Mouse (Mus musculus) heart, postnatal 0 days (tissue): ENCODE results near the gene Ffar1. TPM values are rescaled to one million over a fixed set of nuclear protein-coding genes. Genes with fewer than 3 reads are reported as not detected.
A peak's percentile ranks its signal among the peaks of the same experiment; 100 is the strongest.

Experiments used
- ATAC-seq: fragments of 200-750 bp; cut with Nextera tagmentation; 2 replicates; pipeline ENCODE4 v1.8.0; 2017; ENCODE audit warnings: low read depth, moderate number of reproducible peaks, moderate library complexity; ENCODE audit not compliant: insufficient read depth
- DNase-seq: peaks from one replicate; pipeline ENCODE4 v3.0.0-alpha.2; 2016; ENCODE audit warnings: low spot score
- H3K27ac ChIP-seq: fragments of 300-500 bp; sonication (generic); 2 replicates; pipeline ENCODE4 v1.5.1; 2014; ENCODE audit warnings: low read depth, mild to moderate bottlenecking
- H3K27me3 ChIP-seq: fragments of 300-500 bp; sonication (generic); 2 replicates; pipeline ENCODE4 v1.6.1; 2014; ENCODE audit warnings: low read length, mixed read lengths; ENCODE audit not compliant: control insufficient read depth, insufficient read depth
- H3K36me3 ChIP-seq: fragments of 300-500 bp; sonication (generic); replicated peaks from 2 replicates; pipeline ENCODE4 v1.6.1; 2014; ENCODE audit warnings: low read length, mixed read lengths; ENCODE audit not compliant: control insufficient read depth, insufficient read depth
- H3K4me1 ChIP-seq: fragments of 300-500 bp; sonication (generic); 2 replicates; pipeline ENCODE4 v1.6.1; 2014; ENCODE audit warnings: antibody characterized with exemption; ENCODE audit not compliant: control insufficient read depth, insufficient read depth
- H3K4me2 ChIP-seq: fragments of 300-500 bp; sonication (generic); 2 replicates; pipeline ENCODE4 v1.6.1; 2014; ENCODE audit warnings: low read depth, mild to moderate bottlenecking, low read length, moderate library complexity
- H3K4me3 ChIP-seq: fragments of 300-500 bp; sonication (generic); 2 replicates; pipeline ENCODE4 v1.5.1; 2014; ENCODE audit warnings: low read depth, low read length
- H3K9ac ChIP-seq: fragments of 300-500 bp; sonication (generic); replicated peaks from 2 replicates; pipeline ENCODE4 v1.6.1; 2014; ENCODE audit warnings: low read depth, low read length, mixed read lengths
- H3K9me3 ChIP-seq: fragments of 300-500 bp; sonication (generic); replicated peaks from 2 replicates; pipeline ENCODE4 v1.6.1; 2016; ENCODE audit warnings: low read length; ENCODE audit not compliant: control insufficient read depth
- CTCF ChIP-seq: IDR thresholded peaks from 2 replicates; pipeline ENCODE4 v1.5.1; 2016; ENCODE audit warnings: antibody characterized with exemption, control low read depth, low read depth
- EP300 ChIP-seq: IDR thresholded peaks from 2 replicates; pipeline ENCODE4 v1.6.1; 2016; ENCODE audit warnings: antibody characterized with exemption, low read depth
- WGBS: fragments of 180-500 bp; shearing (Covaris S2); extraction: QIAGEN DNeasy Blood & Tissue Kit; methylation state at CpG from one replicate; pipeline ENCODE4 v1.1.7; 2014; 5-methylcytosine and 5-hydroxymethylcytosine counted together
- polyA plus RNA-seq: library from polyadenylated mRNA; unstranded; fragments of >200 nt; fragmentation: Nextera tagmentation; extraction: Ambion mirVana; gene quantifications from 2 replicates; pipeline ENCODE4 v1.2.1, GENCODE M21; 2015
- total RNA-seq: library from RNA; depleted of rRNA; stranded (reverse); fragments of >200 nt; gene quantifications from 2 replicates; pipeline ENCODE4 v1.2.3, GENCODE M21; 2014; ENCODE audit warnings: low replicate concordance; rRNA removed

Ffar1 gene
- not detected in 2 replicates for total RNA-seq
- polyA plus RNA-seq: not detected in 2 replicates

DNA sequence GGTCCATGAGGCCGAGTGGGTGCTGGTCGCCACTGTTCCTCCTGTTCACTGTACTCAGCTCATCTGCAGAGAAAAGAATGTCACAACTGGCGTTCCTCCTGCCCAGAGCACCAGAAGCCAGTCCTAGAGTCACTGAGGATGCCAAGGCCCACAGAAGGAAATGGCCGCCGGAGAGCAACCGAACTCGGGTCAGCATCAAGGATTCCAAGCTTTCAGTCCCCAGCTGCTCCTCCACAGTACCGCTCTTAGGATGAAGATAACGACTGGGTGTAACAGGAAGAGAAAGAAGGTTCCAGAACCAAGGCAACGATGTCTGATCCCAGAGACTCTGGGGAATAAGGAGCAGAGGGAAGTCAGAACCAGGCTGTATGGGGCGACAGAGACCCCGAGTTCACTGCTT lies at the start of gene Ffar1:
Gene Ffar1 (minus strand): TSS at position 101 of the 400 bp plus-strand sequence.
- Histone ChIP-seq H3K4me1 (peaks cover 4% of the 10 kb centered on the region; the same call in 1 of the 2 replicates), H3K9me3 (no peaks in the 10 kb centered on the region), H3K4me2 (no peak within 1 kb of the TSS), H3K27me3 (peaks cover 6% of the 10 kb centered on the region; the same call in 1 of the 2 replicates), H3K27ac (no peak within 1 kb of the TSS), H3K9ac (no peak within 1 kb of the TSS), H3K36me3 (no peaks in the 10 kb centered on the region), H3K4me3 (no peak within 1 kb of the TSS)
- DNase-seq (no peak), ATAC-seq (no peak)
- WGBS: 73% methylated on average over 12 of the region's 12 CpGs
- no peak for TF ChIP-seq EP300
- TF ChIP-seq CTCF: no peak

DNA sequence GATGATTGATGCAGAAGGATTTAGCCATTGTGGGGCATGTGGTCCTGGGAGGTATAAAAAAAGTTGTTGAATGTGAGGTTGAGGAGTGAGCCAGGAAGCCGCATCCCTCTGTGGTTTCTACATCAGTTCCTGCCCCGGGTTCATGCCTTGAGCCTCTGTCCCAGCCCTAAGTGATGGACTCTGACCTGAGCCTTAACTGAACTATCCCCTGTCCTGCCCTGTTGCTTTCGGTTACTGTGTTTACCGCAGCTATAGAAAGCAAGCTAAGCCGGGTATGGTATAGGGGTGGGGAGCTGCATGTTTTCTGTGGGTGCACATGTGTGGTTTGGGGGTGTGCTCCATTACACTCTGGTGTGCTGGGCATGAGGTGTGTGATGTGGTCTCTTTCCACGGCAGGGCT lies 48.4 kb upstream of the Ffar1 start:
- Histone ChIP-seq H3K4me1 (0 out of 2 replicates have a peak, but pooled peaks cover 5% of the 10 kb centered on the region), H3K4me3 (no peak overlapping the region), H3K36me3 (no peaks in the 10 kb centered on the region), H3K9me3 (no peaks in the 10 kb centered on the region), H3K9ac (no peak overlapping the region), H3K27ac (no peak overlapping the region), H3K4me2 (no peak overlapping the region), H3K27me3 (peaks cover 15% of the 10 kb centered on the region; the same call in 1 of the 2 replicates)
- WGBS: 64% methylated on average over 6 of the region's 6 CpGs
- no peak for TF ChIP-seq CTCF
- ATAC-seq (no peak), DNase-seq (no peak)

DNA sequence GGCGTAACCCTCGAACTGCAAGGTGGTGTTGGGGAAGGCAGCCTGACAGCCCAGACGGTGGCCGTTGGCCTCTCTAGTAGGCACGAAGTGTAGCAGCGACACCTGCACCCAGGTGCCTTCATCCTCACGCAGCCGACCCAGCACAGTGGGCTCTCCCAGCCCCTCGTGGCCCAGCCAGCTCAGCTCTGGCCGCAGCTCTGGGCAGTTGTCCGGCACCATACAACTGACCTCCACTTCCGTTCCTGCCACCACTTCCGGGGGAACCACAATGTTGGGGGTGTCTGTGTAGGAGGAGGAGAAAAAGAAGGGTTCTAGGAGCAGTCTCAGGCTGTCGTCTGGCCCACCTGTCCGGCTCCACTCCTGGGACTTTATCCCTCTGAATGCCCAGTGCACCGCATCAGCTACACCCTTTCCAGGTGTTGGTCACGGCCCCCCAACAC lies 47.6 kb upstream of the Ffar1 start:
- 0 out of 2 replicates have a peak, but pooled peaks cover 5% of the 10 kb centered on the region for H3K4me1 ChIP-seq
- peak overlapping the region; percentile 34 for H3K4me2 ChIP-seq
- no peak for ATAC-seq
- no peak overlapping the region for H3K9ac ChIP-seq
- DNase-seq: no peak
- 28% methylated on average over 17 of the region's 17 CpGs for WGBS
- no peaks in the 10 kb centered on the region for H3K9me3 ChIP-seq
- H3K36me3 ChIP-seq: no peaks in the 10 kb centered on the region
- peaks cover 15% of the 10 kb centered on the region; the same call in 1 of the 2 replicates for H3K27me3 ChIP-seq
- no peak overlapping the region for H3K4me3 ChIP-seq
- TF ChIP-seq CTCF: no peak
- no peak for TF ChIP-seq EP300
- no peak overlapping the region for H3K27ac ChIP-seq

DNA sequence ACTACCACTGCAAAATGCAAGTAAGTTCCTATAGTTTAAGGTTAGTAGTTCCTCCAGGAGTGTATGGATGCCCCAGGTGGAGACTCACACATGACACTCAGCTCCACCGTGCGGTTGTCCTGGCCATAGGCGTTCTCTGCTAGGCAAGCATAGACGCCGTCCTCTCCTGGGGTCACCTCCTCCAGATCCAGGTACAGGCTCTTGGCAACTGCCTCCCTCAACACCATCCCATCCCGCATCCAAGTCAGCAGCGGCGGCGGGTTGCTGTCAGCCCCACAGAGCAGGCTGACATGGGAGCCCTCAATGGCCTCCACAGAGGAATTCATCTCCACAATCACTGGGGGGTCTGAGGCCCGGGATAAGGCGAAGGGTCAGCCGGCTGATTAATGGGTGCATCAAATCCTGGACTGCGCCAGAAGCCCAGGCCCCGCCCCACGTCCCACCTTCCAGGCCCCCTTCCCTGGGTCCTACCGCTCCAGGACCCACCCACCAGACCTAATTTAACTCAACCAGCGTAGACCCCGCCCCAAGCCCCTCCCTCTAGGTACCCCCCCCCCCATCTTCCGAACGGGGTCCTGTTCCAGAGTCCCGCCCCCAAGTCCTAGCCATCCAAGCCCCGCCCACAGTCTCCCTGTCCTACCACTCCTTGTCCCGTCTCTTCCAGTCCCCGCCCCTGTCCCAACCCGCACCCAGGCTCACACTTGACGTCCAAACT lies 47.1 kb upstream of the Ffar1 start:
- ATAC-seq (no peak; the same call in 1 of the 2 replicates), DNase-seq (no peak)
- H3K4me2 ChIP-seq: peak overlapping the region; percentile 34
- no peaks in the 10 kb centered on the region for H3K36me3 ChIP-seq
- peaks cover 15% of the 10 kb centered on the region; the same call in 1 of the 2 replicates for H3K27me3 ChIP-seq
- no peak for TF ChIP-seq CTCF
- no peak for TF ChIP-seq EP300
- H3K9ac ChIP-seq: no peak overlapping the region
- H3K4me3 ChIP-seq: no peak overlapping the region
- WGBS: 3% methylated on average over 25 of the region's 26 CpGs
- H3K9me3 ChIP-seq: no peaks in the 10 kb centered on the region
- no peak overlapping the region for H3K27ac ChIP-seq
- H3K4me1 ChIP-seq: 0 out of 2 replicates have a peak, but pooled peaks cover 5% of the 10 kb centered on the region

DNA sequence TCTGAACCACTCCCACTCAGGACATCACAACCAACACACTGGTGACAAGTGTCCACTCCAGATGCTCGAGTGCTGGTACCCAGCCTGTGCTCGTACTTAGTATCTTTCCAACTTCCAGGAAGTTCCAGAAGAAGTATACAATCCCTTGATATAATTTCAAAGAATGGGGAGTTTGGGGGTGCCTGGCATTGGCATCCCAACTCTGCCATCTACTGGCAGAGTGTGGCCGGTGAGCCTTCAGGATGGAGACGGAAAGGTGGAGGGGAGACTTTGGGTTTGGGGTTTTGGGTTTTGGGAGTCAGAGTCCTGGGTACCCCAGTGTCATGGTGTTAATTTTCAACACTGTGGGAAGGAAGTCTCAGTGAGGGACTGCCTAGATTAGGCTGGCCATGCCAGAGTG lies 42.7 kb upstream of the Ffar1 start:
- H3K4me1 ChIP-seq: 0 out of 2 replicates have a peak, but pooled peaks cover 4% of the 10 kb centered on the region
- H3K9me3 ChIP-seq: no peaks in the 10 kb centered on the region
- peaks cover 16% of the 10 kb centered on the region; the same call in 1 of the 2 replicates for H3K27me3 ChIP-seq
- no peak overlapping the region for H3K9ac ChIP-seq
- no peak for TF ChIP-seq EP300
- TF ChIP-seq CTCF: peak; percentile 44
- H3K4me3 ChIP-seq: no peak overlapping the region
- H3K27ac ChIP-seq: no peak overlapping the region
- ATAC-seq (no peak), DNase-seq (no peak)
- no peak overlapping the region for H3K4me2 ChIP-seq
- no peaks in the 10 kb centered on the region for H3K36me3 ChIP-seq
- 41% methylated on average over 4 of the region's 4 CpGs for WGBS
